Mouse (Mus musculus): Measurements from ENCODE around the gene Ctbs.

DNA sequence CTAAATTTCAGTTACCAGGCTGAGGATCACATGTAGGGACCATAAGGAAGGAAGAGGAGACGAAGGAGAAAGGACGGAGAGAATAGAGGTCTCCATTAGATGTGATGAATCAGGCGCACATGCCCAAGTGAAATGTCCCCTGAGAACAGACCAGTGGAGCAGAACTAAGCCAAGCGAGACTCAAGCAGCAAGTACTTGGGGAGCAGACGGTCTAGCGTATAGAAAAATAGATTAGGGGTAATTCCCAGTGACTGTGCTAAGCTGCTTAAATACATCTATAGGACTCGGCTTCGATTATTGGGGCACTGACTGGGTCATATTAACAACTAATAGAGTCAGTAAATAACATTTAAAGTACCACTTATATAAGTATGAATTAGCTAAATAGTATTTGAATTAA is 45.3 kb downstream of the Ctbs start:
- TF ChIP-seq CTCF (IDR thresholded peaks at IDR 0.05), result no peak
- TF ChIP-seq EP300 (IDR thresholded peaks at IDR 0.05), result no peak
